Mouse (Mus musculus): ENCODE measurements at regions not wholly inside any gene's neighbourhood (a gene's known extent, or its start where the extent isn't known, plus 50 kb on each side); places are given as distances from the start of the nearest gene placed in this dataset.

- no peak for DNase-seq (ENCODE audit: low read depth, low spot score)
These were observed 117.1 kb upstream of the Rpl38 start for GRCm38 (mm10) chr11:114551262-114551661.

GRCm38 (mm10) chr11:114548658-114549057 lies 119.7 kb upstream of the Rpl38 start:
- no peak for DNase-seq (ENCODE audit: low read depth, low spot score)

- no peak for DNase-seq (ENCODE audit: low read depth, low spot score)
These were observed 124.1 kb upstream of the Rpl38 start for GRCm38 (mm10) chr11:114544212-114544611.

GRCm38 (mm10) chr11:114542167-114542566 lies 126.2 kb upstream of the Rpl38 start:
- DNase-seq (ENCODE audit: low read depth, low spot score): no peak

- no peak for DNase-seq (ENCODE audit: low read depth, low spot score)
These were observed 127.8 kb upstream of the Rpl38 start for GRCm38 (mm10) chr11:114540503-114540902.

GRCm38 (mm10) chr11:114536616-114537493 lies 131.5 kb upstream of the Rpl38 start:
- DNase-seq (ENCODE audit: low read depth, low spot score): no peak

- DNase-seq (ENCODE audit: low read depth, low spot score): no peak
These were observed 132.4 kb upstream of the Rpl38 start for GRCm38 (mm10) chr11:114535900-114536299.

- DNase-seq (ENCODE audit: low read depth, low spot score): no peak
These were observed 133.9 kb upstream of the Rpl38 start for GRCm38 (mm10) chr11:114534436-114534835.

GRCm38 (mm10) chr11:114531241-114531765 lies 137.0 kb upstream of the Rpl38 start:
- DNase-seq (ENCODE audit: low read depth, low spot score): no peak

- no peak for DNase-seq (ENCODE audit: low read depth, low spot score)
These were observed 139.2 kb upstream of the Rpl38 start for GRCm38 (mm10) chr11:114528937-114529772.

- peak; percentile 62 for DNase-seq (ENCODE audit: low read depth, low spot score)
These were observed 144.7 kb upstream of the Rpl38 start for GRCm38 (mm10) chr11:114523444-114524238.

- no peak for DNase-seq (ENCODE audit: low read depth, low spot score)
These were observed 153.0 kb upstream of the Rpl38 start for GRCm38 (mm10) chr11:114515278-114515677.

- DNase-seq (ENCODE audit: low read depth, low spot score): no peak
These were observed 154.2 kb upstream of the Rpl38 start for GRCm38 (mm10) chr11:114514126-114514525.

- no peak for DNase-seq (ENCODE audit: low read depth, low spot score)
These were observed 154.9 kb upstream of the Rpl38 start for GRCm38 (mm10) chr11:114513446-114513845.

- no peak for DNase-seq (ENCODE audit: low read depth, low spot score)
These were observed 156.3 kb upstream of the Rpl38 start for GRCm38 (mm10) chr11:114511994-114512393.

GRCm38 (mm10) chr11:114502562-114502961 lies 165.8 kb upstream of the Rpl38 start:
- DNase-seq (ENCODE audit: low read depth, low spot score): no peak

- DNase-seq (ENCODE audit: low read depth, low spot score): no peak
These were observed 166.3 kb upstream of the Rpl38 start for GRCm38 (mm10) chr11:114501869-114502540.

GRCm38 (mm10) chr11:114500416-114500815 lies 167.9 kb upstream of the Rpl38 start:
- DNase-seq (ENCODE audit: low read depth, low spot score): no peak

- no peak for DNase-seq (ENCODE audit: low read depth, low spot score)
These were observed 168.7 kb upstream of the Rpl38 start for GRCm38 (mm10) chr11:114499665-114500064.

GRCm38 (mm10) chr11:114495520-114495921 lies 172.8 kb upstream of the Rpl38 start:
- DNase-seq (ENCODE audit: low read depth, low spot score): no peak

- no peak for DNase-seq (ENCODE audit: low read depth, low spot score)
These were observed 181.9 kb upstream of the Rpl38 start for GRCm38 (mm10) chr11:114486455-114486854.

Measured in embryo, embryonic 11.5 days (tissue).